Mouse (Mus musculus) adrenal gland, postnatal 14 days (tissue): Measurements from ENCODE around the gene Ccdc130. TPM values are rescaled to one million over a fixed set of nuclear protein-coding genes. Genes with fewer than 3 reads are reported as not detected.

Source experiments
- DNase-seq: peaks from one replicate; pipeline ENCODE4 v3.0.0; 2021; ENCODE audit warnings: mixed read lengths
- total RNA-seq: library from RNA; stranded (reverse); gene quantifications from 2 replicates; pipeline ENCODE4 v1.2.3, GENCODE M21; 2021

The Ccdc130 gene
- total RNA-seq, 1 experiment from 2014 or later, result 17.5 TPM

- DNase-seq, result peak; percentile 42
Observed at GRCm38 (mm10) chr8:84237542-84238229, 32.5 kb downstream of the Ccdc130 start.

GRCm38 (mm10) chr8:84236998-84237473, 33.1 kb downstream of the Ccdc130 start, which contains the start of gene Zswim4:
Gene Zswim4, minus strand, starts transcription at chr8:84237055.
- peak; percentile 97 for DNase-seq

GRCm38 (mm10) chr8:84236410-84236997, 33.7 kb downstream of the Ccdc130 start:
- DNase-seq, result no peak

GRCm38 (mm10) chr8:84235746-84236409, 34.3 kb downstream of the Ccdc130 start:
- peak; percentile 77 for DNase-seq

- peak; percentile 63 for DNase-seq
Observed at GRCm38 (mm10) chr8:84233055-84233454, 37.1 kb downstream of the Ccdc130 start.

GRCm38 (mm10) chr8:84230735-84231134, 39.4 kb downstream of the Ccdc130 start:
- no peak for DNase-seq

GRCm38 (mm10) chr8:84223322-84224029, 46.7 kb downstream of the Ccdc130 start:
- peak; percentile 63 for DNase-seq

- DNase-seq, result no peak
Observed at GRCm38 (mm10) chr8:84222566-84223165, 47.5 kb downstream of the Ccdc130 start.

GRCm38 (mm10) chr8:84220105-84220504, 50.1 kb downstream of the Ccdc130 start:
- no peak for DNase-seq

- no peak for DNase-seq
Observed at GRCm38 (mm10) chr8:84218143-84218542, 52.0 kb downstream of the Ccdc130 start.

- no peak for DNase-seq
Observed at GRCm38 (mm10) chr8:84217206-84217605, 53.0 kb downstream of the Ccdc130 start.

- no peak for DNase-seq
Observed at GRCm38 (mm10) chr8:84213277-84213676, 56.9 kb downstream of the Ccdc130 start.

- DNase-seq, result no peak
Observed at GRCm38 (mm10) chr8:84211881-84212563, 58.2 kb downstream of the Ccdc130 start.

GRCm38 (mm10) chr8:84211202-84211601, 59.0 kb downstream of the Ccdc130 start:
- no peak for DNase-seq

- DNase-seq, result peak; percentile 92
Observed at GRCm38 (mm10) chr8:84210167-84210791, 59.9 kb downstream of the Ccdc130 start.

- DNase-seq, result no peak
Observed at GRCm38 (mm10) chr8:84208381-84209380, 61.5 kb downstream of the Ccdc130 start.

- peak; percentile 69 for DNase-seq
Observed at GRCm38 (mm10) chr8:84207811-84208210, 62.4 kb downstream of the Ccdc130 start.
